Mouse (Mus musculus): ENCODE data around the gene Schip1. TPM values are rescaled to one million over a fixed set of nuclear protein-coding genes. Genes with fewer than 3 reads are reported as not detected.
A peak's percentile ranks its signal among the peaks of the same experiment; 100 is the strongest.

Gene Schip1
- polyA plus RNA-seq, 1 experiment from 2014 or later: 129 TPM

DNA sequence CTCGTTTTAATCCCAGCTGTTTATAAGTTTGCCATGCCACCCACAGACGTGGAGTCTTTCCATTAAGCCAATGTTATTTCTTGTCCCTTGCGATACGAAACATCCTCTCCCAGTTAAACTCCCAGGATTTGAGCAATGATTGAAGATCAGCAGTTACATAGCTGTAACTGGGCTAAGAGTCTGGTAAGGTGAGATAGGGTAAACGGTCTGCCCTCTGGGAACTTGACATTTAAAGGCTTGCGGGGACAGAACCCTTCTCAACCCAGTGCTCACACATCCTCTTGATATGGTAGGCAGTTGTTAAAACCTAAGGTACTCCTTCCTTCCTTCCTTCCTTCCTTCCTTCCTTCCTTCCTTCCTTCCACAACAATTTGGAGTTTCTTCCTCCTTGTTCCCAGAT, 431.9 kb downstream of the Schip1 start:
- Histone ChIP-seq H3K27me3 (peaks cover 18% of the 10 kb centered on the region), H3K4me2 (peak overlapping the region; percentile 99), H3K27ac (no peak overlapping the region), H3K9me3 (replicated peaks) (no peaks in the 10 kb centered on the region), H3K4me1 (peaks cover 19% of the 10 kb centered on the region), H3K4me3 (peak overlapping the region; percentile 65; the same call in 1 of the 2 replicates), H3K9ac (no peak overlapping the region), H3K36me3 (ENCODE audit: poor library complexity, severe bottlenecking) (no peaks in the 10 kb centered on the region)
- 69% methylated on average over 6 of the region's 6 CpGs for WGBS
- no peak for ATAC-seq

DNA sequence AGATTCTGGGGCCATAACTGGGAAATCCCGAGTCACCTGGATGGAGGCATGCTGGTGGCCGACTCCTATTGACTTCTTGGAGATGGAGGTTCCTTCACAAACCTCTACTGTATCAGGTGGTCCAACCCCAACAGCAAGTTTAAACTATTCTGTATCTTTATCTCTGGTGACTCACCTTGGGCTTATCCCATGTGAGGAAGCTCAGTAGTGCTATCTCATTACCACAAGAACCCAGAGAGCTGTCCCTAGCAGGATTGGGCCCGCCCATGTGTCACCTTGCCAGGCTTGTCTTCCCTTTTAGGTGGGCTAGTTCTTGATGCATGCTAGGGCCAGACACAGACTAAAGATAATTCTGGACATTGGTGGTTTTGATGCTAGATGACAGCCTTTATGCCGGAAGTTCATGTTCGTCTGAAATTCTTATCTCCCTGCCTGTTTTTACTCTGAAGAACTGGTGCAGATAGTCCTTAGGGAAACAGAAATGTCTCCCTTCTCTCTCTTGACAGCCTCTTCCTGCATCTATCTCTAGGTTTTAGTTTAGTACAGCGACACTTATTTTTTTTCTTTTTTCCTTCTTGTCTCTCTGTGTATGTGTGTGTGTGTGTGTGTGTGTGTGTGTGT, 435.0 kb downstream of the Schip1 start:
- H3K4me2 ChIP-seq: no peak overlapping the region
- ATAC-seq: no peak
- no peak overlapping the region for H3K9ac ChIP-seq
- no peak overlapping the region for H3K4me3 ChIP-seq
- 91% methylated on average over 6 of the region's 6 CpGs for WGBS
- H3K27me3 ChIP-seq: no peaks in the 10 kb centered on the region; the same call in 1 of the 2 replicates
- H3K27ac ChIP-seq: no peak overlapping the region
- H3K4me1 ChIP-seq: peaks cover 11% of the 10 kb centered on the region
- H3K36me3 ChIP-seq (ENCODE audit: poor library complexity, severe bottlenecking): no peaks in the 10 kb centered on the region
- H3K9me3 ChIP-seq (replicated peaks): no peaks in the 10 kb centered on the region

GRCm38 (mm10) chr3:68504838-68505237, 440.2 kb downstream of the Schip1 start:
- H3K4me2 ChIP-seq: no peak overlapping the region
- H3K27ac ChIP-seq: no peak overlapping the region
- WGBS: 91% methylated on average over 3 of the region's 3 CpGs
- H3K36me3 ChIP-seq (ENCODE audit: poor library complexity, severe bottlenecking): no peaks in the 10 kb centered on the region
- ATAC-seq: no peak
- no peaks in the 10 kb centered on the region for H3K4me1 ChIP-seq
- no peaks in the 10 kb centered on the region for H3K27me3 ChIP-seq
- H3K9ac ChIP-seq: no peak overlapping the region
- H3K9me3 ChIP-seq (replicated peaks): no peaks in the 10 kb centered on the region
- H3K4me3 ChIP-seq: no peak overlapping the region

GRCm38 (mm10) chr3:68506769-68507318, 442.2 kb downstream of the Schip1 start:
- H3K4me1 ChIP-seq: no peaks in the 10 kb centered on the region
- H3K36me3 ChIP-seq (ENCODE audit: poor library complexity, severe bottlenecking): no peaks in the 10 kb centered on the region
- H3K27me3 ChIP-seq: no peaks in the 10 kb centered on the region
- no peak overlapping the region for H3K4me2 ChIP-seq
- no peak overlapping the region for H3K4me3 ChIP-seq
- ATAC-seq: no peak
- no peaks in the 10 kb centered on the region for H3K9me3 ChIP-seq (replicated peaks)
- H3K9ac ChIP-seq: no peak overlapping the region
- 76% methylated on average over 7 of the region's 7 CpGs for WGBS
- H3K27ac ChIP-seq: no peak overlapping the region

GRCm38 (mm10) chr3:68508629-68509028, 444.0 kb downstream of the Schip1 start:
- 72% methylated on average over 6 of the region's 6 CpGs for WGBS
- H3K9me3 ChIP-seq (replicated peaks): no peaks in the 10 kb centered on the region
- peaks cover 16% of the 10 kb centered on the region for H3K4me1 ChIP-seq
- no peak overlapping the region for H3K4me3 ChIP-seq
- H3K36me3 ChIP-seq (ENCODE audit: poor library complexity, severe bottlenecking): no peaks in the 10 kb centered on the region
- no peak overlapping the region for H3K27ac ChIP-seq
- H3K4me2 ChIP-seq: no peak overlapping the region
- H3K9ac ChIP-seq: no peak overlapping the region
- H3K27me3 ChIP-seq: no peaks in the 10 kb centered on the region; the same call in 1 of the 2 replicates
- ATAC-seq: no peak

DNA sequence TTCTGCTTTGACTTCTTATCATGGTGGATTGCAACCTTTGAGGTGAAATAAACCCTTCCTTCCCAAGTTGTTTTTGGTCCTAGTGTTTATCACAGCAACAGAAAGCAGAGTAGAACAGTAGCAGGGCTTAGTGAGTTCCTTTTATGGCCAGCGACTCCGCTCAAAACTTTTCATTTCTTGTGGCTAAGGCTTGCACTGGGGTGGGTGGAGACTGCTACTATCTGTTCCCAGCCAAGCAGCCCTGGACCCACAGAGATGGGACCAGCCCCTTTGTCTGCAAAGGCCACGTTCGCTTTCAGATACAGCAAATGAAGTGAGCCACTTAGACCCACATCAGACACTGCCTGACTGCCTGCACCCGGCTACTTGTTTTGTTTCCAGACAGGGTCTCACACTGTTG, 446.3 kb downstream of the Schip1 start:
- Histone ChIP-seq H3K27ac (no peak overlapping the region), H3K9ac (no peak overlapping the region), H3K4me3 (no peak overlapping the region), H3K36me3 (ENCODE audit: poor library complexity, severe bottlenecking) (no peaks in the 10 kb centered on the region), H3K27me3 (no peaks in the 10 kb centered on the region; the same call in 1 of the 2 replicates), H3K9me3 (replicated peaks) (no peaks in the 10 kb centered on the region), H3K4me1 (peaks cover 23% of the 10 kb centered on the region), H3K4me2 (no peak overlapping the region)
- 69% methylated on average over 5 of the region's 5 CpGs for WGBS
- ATAC-seq: no peak

GRCm38 (mm10) chr3:68511744-68512143, 447.1 kb downstream of the Schip1 start:
- Histone ChIP-seq H3K4me3 (no peak overlapping the region), H3K9me3 (replicated peaks) (no peaks in the 10 kb centered on the region), H3K27ac (no peak overlapping the region), H3K9ac (no peak overlapping the region), H3K4me1 (peaks cover 31% of the 10 kb centered on the region), H3K4me2 (no peak overlapping the region), H3K36me3 (ENCODE audit: poor library complexity, severe bottlenecking) (no peaks in the 10 kb centered on the region), H3K27me3 (no peaks in the 10 kb centered on the region; the same call in 1 of the 2 replicates)
- ATAC-seq: no peak
- WGBS: 85% methylated on average over 4 of the region's 4 CpGs

- WGBS: 77% methylated on average over 11 of the region's 11 CpGs
- Histone ChIP-seq H3K36me3 (ENCODE audit: poor library complexity, severe bottlenecking) (no peaks in the 10 kb centered on the region), H3K27me3 (no peaks in the 10 kb centered on the region; the same call in 1 of the 2 replicates), H3K9me3 (replicated peaks) (no peaks in the 10 kb centered on the region), H3K4me1 (peaks cover 37% of the 10 kb centered on the region), H3K4me3 (no peak overlapping the region), H3K4me2 (no peak overlapping the region), H3K9ac (no peak overlapping the region), H3K27ac (no peak overlapping the region)
- ATAC-seq: no peak
These were observed 447.7 kb downstream of the Schip1 start for GRCm38 (mm10) chr3:68512327-68512726.

DNA sequence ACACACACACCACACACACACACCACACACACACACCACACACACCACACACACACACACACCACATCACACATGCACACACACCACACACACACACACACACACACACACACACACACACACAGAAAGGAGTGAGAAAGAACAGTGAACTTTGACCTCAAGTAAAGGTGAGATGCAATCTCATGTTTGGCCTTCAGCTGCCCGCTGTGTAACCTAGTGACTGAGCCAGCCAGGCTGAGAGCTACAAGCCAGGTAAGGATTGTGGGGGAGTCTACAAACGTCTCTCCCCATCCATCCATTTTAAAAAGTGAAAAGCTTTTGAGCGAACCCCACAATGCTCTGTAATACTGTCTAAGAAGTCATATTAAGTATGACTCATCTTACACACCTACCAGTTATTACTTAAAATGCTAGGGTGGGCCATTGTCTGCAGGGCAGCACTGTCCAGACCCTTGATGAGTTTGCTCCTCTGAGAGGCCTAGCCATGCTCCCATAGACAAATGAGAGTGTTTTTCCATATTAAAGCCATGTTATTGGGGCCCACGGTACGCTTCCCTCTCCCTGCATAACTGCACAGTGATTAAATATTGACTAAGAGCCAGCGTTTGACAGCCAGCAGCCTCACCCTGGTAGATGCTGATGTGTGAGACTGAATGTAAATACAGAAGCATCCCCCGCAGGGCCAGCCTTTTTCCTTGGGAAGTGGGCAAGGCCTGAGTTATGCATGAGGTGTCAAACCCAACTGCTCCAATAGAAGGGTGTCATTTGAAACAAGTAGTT, 448.9 kb downstream of the Schip1 start:
- Histone ChIP-seq H3K4me1 (peaks cover 39% of the 10 kb centered on the region), H3K9ac (no peak overlapping the region), H3K9me3 (replicated peaks) (no peaks in the 10 kb centered on the region), H3K27ac (peak overlapping the region; percentile 35; the same call in 1 of the 2 replicates), H3K36me3 (ENCODE audit: poor library complexity, severe bottlenecking) (no peaks in the 10 kb centered on the region), H3K4me2 (no peak overlapping the region), H3K27me3 (no peaks in the 10 kb centered on the region; the same call in 1 of the 2 replicates), H3K4me3 (no peak overlapping the region)
- WGBS: 44% methylated on average over 7 of the region's 7 CpGs
- ATAC-seq: peak; percentile 72

DNA sequence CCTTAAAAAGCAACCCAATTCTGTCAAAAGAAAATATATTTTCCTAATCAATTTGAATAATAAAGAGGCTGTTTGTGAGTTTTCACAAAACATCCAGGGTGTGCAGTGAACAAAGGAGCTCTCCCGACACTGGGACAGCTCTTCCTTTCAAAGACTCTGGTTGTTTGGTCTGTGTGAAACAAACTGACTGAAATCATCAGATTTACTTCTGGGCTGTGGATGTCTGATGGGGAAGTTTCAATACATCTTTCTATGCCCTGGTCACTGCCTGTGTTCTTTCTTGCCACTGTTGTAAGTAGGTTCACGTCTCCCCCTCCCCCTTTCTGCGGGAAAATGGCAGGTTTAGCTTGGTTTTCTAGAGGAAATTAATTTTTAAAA, 449.5 kb downstream of the Schip1 start:
- Histone ChIP-seq H3K4me1 (peaks cover 39% of the 10 kb centered on the region), H3K27ac (peak overlapping the region; percentile 35; the same call in 1 of the 2 replicates), H3K36me3 (ENCODE audit: poor library complexity, severe bottlenecking) (no peaks in the 10 kb centered on the region), H3K9ac (no peak overlapping the region), H3K4me2 (no peak overlapping the region), H3K4me3 (no peak overlapping the region), H3K27me3 (no peaks in the 10 kb centered on the region; the same call in 1 of the 2 replicates), H3K9me3 (replicated peaks) (no peaks in the 10 kb centered on the region)
- WGBS: 49% methylated on average over 3 of the region's 3 CpGs
- ATAC-seq: peak; percentile 52

DNA sequence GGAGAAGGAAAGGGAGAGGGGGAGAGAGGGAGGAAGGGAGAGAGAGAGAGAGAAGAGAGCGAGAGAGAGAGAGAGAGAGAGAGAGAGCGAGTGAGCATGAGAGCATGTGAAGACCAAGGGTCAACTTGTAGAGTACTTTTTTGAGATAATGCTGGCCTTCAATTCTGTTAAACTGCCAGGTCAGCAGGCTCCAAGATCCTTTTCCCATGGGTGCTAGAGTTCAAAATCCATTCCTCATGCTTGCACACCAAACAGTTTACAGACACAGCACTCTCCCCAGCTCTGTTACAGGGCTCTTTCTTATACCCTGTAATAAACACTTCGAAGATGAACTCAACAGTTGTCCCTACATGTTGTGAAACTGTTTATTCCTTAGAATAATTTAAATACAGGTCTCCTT, 450.1 kb downstream of the Schip1 start:
- peaks cover 39% of the 10 kb centered on the region for H3K4me1 ChIP-seq
- H3K36me3 ChIP-seq (ENCODE audit: poor library complexity, severe bottlenecking): no peaks in the 10 kb centered on the region
- H3K4me3 ChIP-seq: no peak overlapping the region
- WGBS: 84% methylated on average over 3 of the region's 3 CpGs
- no peak overlapping the region for H3K27ac ChIP-seq
- no peaks in the 10 kb centered on the region; the same call in 1 of the 2 replicates for H3K27me3 ChIP-seq
- no peak overlapping the region for H3K4me2 ChIP-seq
- no peak overlapping the region for H3K9ac ChIP-seq
- no peak for ATAC-seq
- H3K9me3 ChIP-seq (replicated peaks): no peaks in the 10 kb centered on the region

DNA sequence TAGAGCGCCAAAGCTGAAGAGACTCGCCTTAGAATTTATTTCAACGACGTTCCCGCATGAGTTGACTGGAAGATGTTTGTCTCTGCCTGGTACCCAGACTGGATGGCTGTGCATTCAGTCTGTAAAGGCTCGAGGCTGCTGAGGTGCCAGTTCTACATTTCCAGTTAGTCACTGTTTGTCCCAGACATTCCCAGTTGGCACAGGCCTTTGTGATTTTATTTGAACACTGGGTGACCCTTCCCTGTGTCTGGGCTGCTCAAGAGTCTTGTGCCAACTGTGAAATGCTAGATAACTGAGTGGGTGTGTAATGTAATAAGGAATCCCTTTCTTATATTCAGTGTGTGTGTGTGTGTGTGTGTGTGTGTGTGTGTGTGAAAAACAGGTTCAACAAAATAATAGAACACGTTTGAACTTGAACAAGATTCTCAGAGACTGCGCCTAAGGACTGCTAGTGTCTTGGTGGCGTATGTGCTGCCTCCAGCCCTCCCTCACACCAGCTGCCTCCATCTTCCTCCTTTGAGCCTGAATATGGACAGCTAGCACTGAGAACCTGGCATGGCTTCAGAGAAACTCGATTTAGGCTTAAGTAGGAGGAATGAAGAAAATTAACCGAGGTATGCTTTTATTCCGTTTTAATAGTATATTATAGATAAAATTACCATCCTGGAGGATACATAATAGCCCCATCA, 451.9 kb downstream of the Schip1 start:
- no peaks in the 10 kb centered on the region for H3K36me3 ChIP-seq (ENCODE audit: poor library complexity, severe bottlenecking)
- 0 out of 2 replicates have a peak, but pooled peaks have one; percentile 23 for ATAC-seq
- WGBS: 71% methylated on average over 12 of the region's 12 CpGs
- no peak overlapping the region for H3K9ac ChIP-seq
- H3K4me1 ChIP-seq: peaks cover 39% of the 10 kb centered on the region
- H3K4me2 ChIP-seq: no peak overlapping the region
- no peaks in the 10 kb centered on the region for H3K9me3 ChIP-seq (replicated peaks)
- no peaks in the 10 kb centered on the region; the same call in 1 of the 2 replicates for H3K27me3 ChIP-seq
- no peak overlapping the region for H3K4me3 ChIP-seq
- H3K27ac ChIP-seq: no peak overlapping the region

Measured in forebrain, embryonic 13.5 days (tissue).